Mouse (Mus musculus) forebrain, embryonic 14.5 days (tissue): ENCODE data around the gene Slc40a1. TPM values are rescaled to one million over a fixed set of nuclear protein-coding genes. Genes with fewer than 3 reads are reported as not detected.

Experiments
- ATAC-seq: fragments of 200-750 bp; cut with Nextera tagmentation; 2 replicates; pipeline ENCODE4 v1.8.0; 2017; ENCODE audit warnings: mild to moderate bottlenecking, moderate library complexity
- DNase-seq: peaks from one replicate; pipeline ENCODE4 v3.0.0-alpha.2; 2015; ENCODE audit warnings: low spot score
- H3K27ac ChIP-seq: fragments of 300-500 bp; sonication (generic); 2 replicates; pipeline ENCODE4 v1.5.1; 2014; ENCODE audit warnings: low read depth, mild to moderate bottlenecking, control low read depth, low read length, moderate library complexity
- H3K27me3 ChIP-seq: fragments of 300-500 bp; sonication (generic); replicated peaks from 2 replicates; pipeline ENCODE4 v1.6.1; 2014; ENCODE audit warnings: low read length, control low read depth, mixed read lengths; ENCODE audit not compliant: control insufficient read depth, insufficient read depth
- H3K36me3 ChIP-seq: fragments of 300-500 bp; sonication (generic); 2 replicates; pipeline ENCODE4 v1.6.1; 2014; ENCODE audit warnings: low read length, control low read depth; ENCODE audit not compliant: control insufficient read depth, insufficient read depth
- H3K4me1 ChIP-seq: fragments of 300-500 bp; sonication (generic); 2 replicates; pipeline ENCODE4 v1.6.1; 2014; ENCODE audit warnings: antibody characterized with exemption, low read length, control low read depth; ENCODE audit not compliant: control insufficient read depth, insufficient read depth
- H3K4me2 ChIP-seq: fragments of 300-500 bp; sonication (generic); 2 replicates; pipeline ENCODE4 v1.6.1; 2014; ENCODE audit warnings: mild to moderate bottlenecking, control low read depth, low read length
- H3K4me3 ChIP-seq: fragments of 300-500 bp; sonication (generic); 2 replicates; pipeline ENCODE4 v1.5.1; 2014; ENCODE audit warnings: low read depth, low read length, control low read depth
- H3K9ac ChIP-seq: fragments of 300-500 bp; sonication (generic); 2 replicates; pipeline ENCODE4 v1.6.1; 2014; ENCODE audit warnings: mild to moderate bottlenecking, low read length, control low read depth, moderate library complexity
- H3K9me3 ChIP-seq: fragments of 300-500 bp; sonication (generic); replicated peaks from 2 replicates; pipeline ENCODE4 v1.6.1; 2016; ENCODE audit warnings: low read length, control low read depth, mixed read lengths; ENCODE audit not compliant: control insufficient read depth
- WGBS: fragments of 180-500 bp; shearing (Covaris S2); extraction: QIAGEN DNeasy Blood & Tissue Kit; methylation state at CpG from one replicate; pipeline ENCODE4 v1.1.7; 2014; 5-methylcytosine and 5-hydroxymethylcytosine counted together
- polyA plus RNA-seq: library from polyadenylated mRNA; unstranded; fragments of >200 nt; fragmentation: Nextera tagmentation; extraction: Ambion mirVana; gene quantifications from 2 replicates; pipeline ENCODE4 v1.2.1, GENCODE M21; 2014

Gene Slc40a1
- polyA plus RNA-seq, 1 experiment from 2014 or later: 29.6 TPM

- H3K9ac ChIP-seq: no peak overlapping the region
- no peaks in the 10 kb centered on the region for H3K27me3 ChIP-seq
- no peak overlapping the region for H3K27ac ChIP-seq
- WGBS: 90% methylated on average over 6 of the region's 6 CpGs
- no peaks in the 10 kb centered on the region for H3K36me3 ChIP-seq
- H3K4me2 ChIP-seq: no peak overlapping the region
- no peaks in the 10 kb centered on the region for H3K4me1 ChIP-seq
- no peak overlapping the region for H3K4me3 ChIP-seq
- ATAC-seq: no peak
- DNase-seq: no peak
- no peaks in the 10 kb centered on the region for H3K9me3 ChIP-seq
Measured at GRCm38 (mm10) chr1:45894168-45894912, 32.0 kb downstream of the Slc40a1 start.

GRCm38 (mm10) chr1:45891986-45892385, 34.3 kb downstream of the Slc40a1 start:
- Histone ChIP-seq H3K4me1 (no peaks in the 10 kb centered on the region), H3K27ac (no peak overlapping the region), H3K36me3 (no peaks in the 10 kb centered on the region), H3K9me3 (no peaks in the 10 kb centered on the region), H3K27me3 (no peaks in the 10 kb centered on the region), H3K4me3 (no peak overlapping the region), H3K4me2 (no peak overlapping the region), H3K9ac (no peak overlapping the region)
- DNase-seq (no peak), ATAC-seq (no peak)
- 78% methylated on average over 2 of the region's 2 CpGs for WGBS

GRCm38 (mm10) chr1:45890173-45890572, 36.1 kb downstream of the Slc40a1 start, which contains the start of gene Gm5269:
TSS of gene Gm5269 (minus strand) at chr1:45890273.
- Histone ChIP-seq H3K9ac (no peak within 1 kb of the TSS), H3K9me3 (no peaks in the 10 kb centered on the region), H3K4me1 (no peaks in the 10 kb centered on the region), H3K4me2 (no peak within 1 kb of the TSS), H3K36me3 (no peaks in the 10 kb centered on the region), H3K4me3 (no peak within 1 kb of the TSS), H3K27me3 (no peaks in the 10 kb centered on the region), H3K27ac (no peak within 1 kb of the TSS)
- DNase-seq (no peak), ATAC-seq (no peak)

GRCm38 (mm10) chr1:45886800-45887199, 39.5 kb downstream of the Slc40a1 start:
- Histone ChIP-seq H3K36me3 (no peaks in the 10 kb centered on the region), H3K27me3 (no peaks in the 10 kb centered on the region), H3K4me2 (no peak overlapping the region), H3K27ac (no peak overlapping the region), H3K9me3 (no peaks in the 10 kb centered on the region), H3K9ac (no peak overlapping the region), H3K4me3 (no peak overlapping the region), H3K4me1 (no peaks in the 10 kb centered on the region)
- WGBS: 89% methylated on average over 9 of the region's 9 CpGs
- ATAC-seq (no peak), DNase-seq (no peak)

GRCm38 (mm10) chr1:45883378-45883777, 42.9 kb downstream of the Slc40a1 start:
- Histone ChIP-seq H3K27ac (no peak overlapping the region), H3K4me2 (no peak overlapping the region), H3K4me3 (no peak overlapping the region), H3K27me3 (no peaks in the 10 kb centered on the region), H3K36me3 (no peaks in the 10 kb centered on the region), H3K4me1 (no peaks in the 10 kb centered on the region), H3K9ac (no peak overlapping the region), H3K9me3 (no peaks in the 10 kb centered on the region)
- no peak for ATAC-seq
- no peak for DNase-seq

GRCm38 (mm10) chr1:45882076-45882475, 44.2 kb downstream of the Slc40a1 start:
- DNase-seq: no peak
- Histone ChIP-seq H3K27me3 (no peaks in the 10 kb centered on the region), H3K27ac (no peak overlapping the region), H3K4me1 (no peaks in the 10 kb centered on the region), H3K9ac (no peak overlapping the region), H3K36me3 (no peaks in the 10 kb centered on the region), H3K4me3 (no peak overlapping the region), H3K9me3 (no peaks in the 10 kb centered on the region), H3K4me2 (no peak overlapping the region)
- 57% methylated on average over 6 of the region's 6 CpGs for WGBS
- no peak for ATAC-seq

- ATAC-seq (no peak), DNase-seq (no peak)
- Histone ChIP-seq H3K9ac (no peak overlapping the region), H3K9me3 (no peaks in the 10 kb centered on the region), H3K4me3 (no peak overlapping the region), H3K27ac (no peak overlapping the region), H3K27me3 (no peaks in the 10 kb centered on the region), H3K36me3 (no peaks in the 10 kb centered on the region), H3K4me1 (no peaks in the 10 kb centered on the region), H3K4me2 (no peak overlapping the region)
- 77% methylated on average over 3 of the region's 3 CpGs for WGBS
Measured at GRCm38 (mm10) chr1:45881228-45881832, 45.0 kb downstream of the Slc40a1 start.

- no peak overlapping the region for H3K4me3 ChIP-seq
- H3K27me3 ChIP-seq: no peaks in the 10 kb centered on the region
- no peaks in the 10 kb centered on the region for H3K36me3 ChIP-seq
- WGBS: 90% methylated on average over 3 of the region's 3 CpGs
- no peak overlapping the region for H3K9ac ChIP-seq
- H3K27ac ChIP-seq: no peak overlapping the region
- ATAC-seq (no peak), DNase-seq (no peak)
- no peaks in the 10 kb centered on the region for H3K4me1 ChIP-seq
- no peaks in the 10 kb centered on the region for H3K9me3 ChIP-seq
- H3K4me2 ChIP-seq: no peak overlapping the region
Measured at GRCm38 (mm10) chr1:45877463-45877862, 48.9 kb downstream of the Slc40a1 start.

GRCm38 (mm10) chr1:45876450-45877198, 49.7 kb downstream of the Slc40a1 start:
- Histone ChIP-seq H3K36me3 (no peaks in the 10 kb centered on the region), H3K4me3 (no peak overlapping the region), H3K4me2 (no peak overlapping the region), H3K4me1 (no peaks in the 10 kb centered on the region), H3K27me3 (no peaks in the 10 kb centered on the region), H3K9me3 (no peaks in the 10 kb centered on the region), H3K9ac (no peak overlapping the region), H3K27ac (no peak overlapping the region)
- 89% methylated on average over 6 of the region's 6 CpGs for WGBS
- no peak for DNase-seq
- no peak for ATAC-seq
